Mouse (Mus musculus): ENCODE results near the gene Togaram2. TPM values are rescaled to one million over a fixed set of nuclear protein-coding genes. Genes with fewer than 3 reads are reported as not detected.
"Not testable (repeated sequence)": the region's sequence is repeated elsewhere in the genome, so short reads cannot be mapped to it uniquely, and the experiment has no call there.

Gene Togaram2
- 1.9 and 3.1 TPM in 2 replicates for polyA plus RNA-seq (2014; fragmentation: Nextera tagmentation; extraction: Ambion mirVana)

- no peaks in the 10 kb centered on the region for H3K4me1 ChIP-seq (ENCODE audit: control insufficient read depth, insufficient read depth, low read length)
- H3K4me2 ChIP-seq: no peak within 1 kb of the TSS
- no peaks in the 10 kb centered on the region; the same call in 1 of the 2 replicates for H3K9me3 ChIP-seq (replicated peaks; ENCODE audit: control insufficient read depth, low read length)
- H3K27ac ChIP-seq (ENCODE audit: low read depth, low read length): no peak within 1 kb of the TSS
- no peak within 1 kb of the TSS for H3K9ac ChIP-seq (ENCODE audit: low read depth, low read length)
- no peaks in the 10 kb centered on the region for H3K36me3 ChIP-seq (ENCODE audit: control insufficient read depth, insufficient read depth, low read length)
- H3K4me3 ChIP-seq (ENCODE audit: low read depth, low read length): no peak within 1 kb of the TSS
- no peaks in the 10 kb centered on the region for H3K27me3 ChIP-seq (ENCODE audit: control insufficient read depth, insufficient read depth, low read length)
- 80% methylated on average over 9 of the region's 9 CpGs for WGBS (ENCODE audit: insufficient replicate concordance)
- no peak for ATAC-seq (replicated peaks; ENCODE audit: insufficient number of reproducible peaks, low FRiP score, low TSS enrichment)
Observed at GRCm38 (mm10) chr17:71673092-71673491, at the start of gene Togaram2. Togaram2 (plus strand) TSS chr17:71673261.

GRCm38 (mm10) chr17:71631806-71632205 is 41.3 kb upstream of the Togaram2 start:
- Histone ChIP-seq H3K4me3 (ENCODE audit: low read depth, low read length) (no peak overlapping the region), H3K36me3 (ENCODE audit: control insufficient read depth, insufficient read depth, low read length) (peaks cover 25% of the 10 kb centered on the region), H3K27ac (ENCODE audit: low read depth, low read length) (no peak overlapping the region), H3K4me2 (no peak overlapping the region), H3K27me3 (ENCODE audit: control insufficient read depth, insufficient read depth, low read length) (no peaks in the 10 kb centered on the region), H3K9me3 (replicated peaks; ENCODE audit: control insufficient read depth, low read length) (no peaks in the 10 kb centered on the region), H3K4me1 (ENCODE audit: control insufficient read depth, insufficient read depth, low read length) (no peaks in the 10 kb centered on the region), H3K9ac (ENCODE audit: low read depth, low read length) (no peak overlapping the region)
- no peak for ATAC-seq (replicated peaks; ENCODE audit: insufficient number of reproducible peaks, low FRiP score, low TSS enrichment)
- WGBS (ENCODE audit: insufficient replicate concordance): 90% methylated on average over 10 of the region's 10 CpGs

- Histone ChIP-seq H3K4me3 (ENCODE audit: low read depth, low read length) (no peak overlapping the region), H3K36me3 (ENCODE audit: control insufficient read depth, insufficient read depth, low read length) (peaks cover 24% of the 10 kb centered on the region), H3K4me1 (ENCODE audit: control insufficient read depth, insufficient read depth, low read length) (no peaks in the 10 kb centered on the region), H3K9ac (ENCODE audit: low read depth, low read length) (no peak overlapping the region), H3K27me3 (ENCODE audit: control insufficient read depth, insufficient read depth, low read length) (no peaks in the 10 kb centered on the region), H3K9me3 (replicated peaks; ENCODE audit: control insufficient read depth, low read length) (no peaks in the 10 kb centered on the region), H3K4me2 (no peak overlapping the region), H3K27ac (ENCODE audit: low read depth, low read length) (no peak overlapping the region)
- no peak for ATAC-seq (replicated peaks; ENCODE audit: insufficient number of reproducible peaks, low FRiP score, low TSS enrichment)
- WGBS (ENCODE audit: insufficient replicate concordance): 88% methylated on average over 8 of the region's 8 CpGs
Observed at GRCm38 (mm10) chr17:71633350-71633749, 39.7 kb upstream of the Togaram2 start.

- Histone ChIP-seq H3K4me1 (ENCODE audit: control insufficient read depth, insufficient read depth, low read length) (no peaks in the 10 kb centered on the region), H3K27me3 (ENCODE audit: control insufficient read depth, insufficient read depth, low read length) (no peaks in the 10 kb centered on the region), H3K4me2 (no peak overlapping the region), H3K4me3 (ENCODE audit: low read depth, low read length) (no peak overlapping the region), H3K27ac (ENCODE audit: low read depth, low read length) (no peak overlapping the region), H3K9me3 (replicated peaks; ENCODE audit: control insufficient read depth, low read length) (no peaks in the 10 kb centered on the region), H3K9ac (ENCODE audit: low read depth, low read length) (no peak overlapping the region), H3K36me3 (ENCODE audit: control insufficient read depth, insufficient read depth, low read length) (peaks cover 30% of the 10 kb centered on the region)
- WGBS (ENCODE audit: insufficient replicate concordance): 87% methylated on average over 8 of the region's 8 CpGs
- no peak for ATAC-seq (replicated peaks; ENCODE audit: insufficient number of reproducible peaks, low FRiP score, low TSS enrichment)
Observed at GRCm38 (mm10) chr17:71636786-71637185, 36.3 kb upstream of the Togaram2 start.

GRCm38 (mm10) chr17:71637750-71638265 is 35.3 kb upstream of the Togaram2 start:
- WGBS (ENCODE audit: insufficient replicate concordance): 89% methylated on average over 4 of the region's 4 CpGs
- H3K9ac ChIP-seq (ENCODE audit: low read depth, low read length): no peak overlapping the region
- H3K36me3 ChIP-seq (ENCODE audit: control insufficient read depth, insufficient read depth, low read length): peaks cover 33% of the 10 kb centered on the region
- H3K4me2 ChIP-seq: no peak overlapping the region
- no peaks in the 10 kb centered on the region for H3K27me3 ChIP-seq (ENCODE audit: control insufficient read depth, insufficient read depth, low read length)
- no peaks in the 10 kb centered on the region for H3K9me3 ChIP-seq (replicated peaks; ENCODE audit: control insufficient read depth, low read length)
- H3K27ac ChIP-seq (ENCODE audit: low read depth, low read length): no peak overlapping the region
- no peaks in the 10 kb centered on the region for H3K4me1 ChIP-seq (ENCODE audit: control insufficient read depth, insufficient read depth, low read length)
- ATAC-seq (replicated peaks; ENCODE audit: insufficient number of reproducible peaks, low FRiP score, low TSS enrichment): no peak
- H3K4me3 ChIP-seq (ENCODE audit: low read depth, low read length): no peak overlapping the region

GRCm38 (mm10) chr17:71639056-71639455 is 34.0 kb upstream of the Togaram2 start:
- not testable (repeated sequence) for ATAC-seq (replicated peaks; ENCODE audit: insufficient number of reproducible peaks, low FRiP score, low TSS enrichment); H3K27ac ChIP-seq (ENCODE audit: low read depth, low read length); H3K4me3 ChIP-seq (ENCODE audit: low read depth, low read length); H3K4me1 ChIP-seq (ENCODE audit: control insufficient read depth, insufficient read depth, low read length); H3K9ac ChIP-seq (ENCODE audit: low read depth, low read length); H3K9me3 ChIP-seq (replicated peaks; ENCODE audit: control insufficient read depth, low read length); H3K27me3 ChIP-seq (ENCODE audit: control insufficient read depth, insufficient read depth, low read length); H3K4me2 ChIP-seq
- peaks cover 26% of the 10 kb centered on the region for H3K36me3 ChIP-seq (ENCODE audit: control insufficient read depth, insufficient read depth, low read length)
- WGBS (ENCODE audit: insufficient replicate concordance): 85% methylated on average over 5 of the region's 5 CpGs

- 90% methylated on average over 9 of the region's 9 CpGs for WGBS (ENCODE audit: insufficient replicate concordance)
- Histone ChIP-seq H3K27ac (ENCODE audit: low read depth, low read length) (no peak overlapping the region), H3K36me3 (ENCODE audit: control insufficient read depth, insufficient read depth, low read length) (peaks cover 27% of the 10 kb centered on the region), H3K4me1 (ENCODE audit: control insufficient read depth, insufficient read depth, low read length) (no peaks in the 10 kb centered on the region), H3K27me3 (ENCODE audit: control insufficient read depth, insufficient read depth, low read length) (no peaks in the 10 kb centered on the region), H3K9me3 (replicated peaks; ENCODE audit: control insufficient read depth, low read length) (no peaks in the 10 kb centered on the region), H3K9ac (ENCODE audit: low read depth, low read length) (no peak overlapping the region), H3K4me2 (no peak overlapping the region), H3K4me3 (ENCODE audit: low read depth, low read length) (no peak overlapping the region)
- ATAC-seq (replicated peaks; ENCODE audit: insufficient number of reproducible peaks, low FRiP score, low TSS enrichment): no peak
Observed at GRCm38 (mm10) chr17:71640421-71641085, 32.5 kb upstream of the Togaram2 start.

- H3K4me3 ChIP-seq (ENCODE audit: low read depth, low read length): no peak overlapping the region
Observed at GRCm38 (mm10) chr17:71642190-71642589, 30.9 kb upstream of the Togaram2 start.

GRCm38 (mm10) chr17:71650011-71650410 is 23.1 kb upstream of the Togaram2 start:
- H3K4me1 ChIP-seq (ENCODE audit: control insufficient read depth, insufficient read depth, low read length): no peaks in the 10 kb centered on the region
- no peaks in the 10 kb centered on the region for H3K27me3 ChIP-seq (ENCODE audit: control insufficient read depth, insufficient read depth, low read length)
- no peak overlapping the region for H3K4me3 ChIP-seq (ENCODE audit: low read depth, low read length)
- ATAC-seq (replicated peaks; ENCODE audit: insufficient number of reproducible peaks, low FRiP score, low TSS enrichment): no peak
- H3K9ac ChIP-seq (ENCODE audit: low read depth, low read length): no peak overlapping the region
- H3K27ac ChIP-seq (ENCODE audit: low read depth, low read length): no peak overlapping the region
- peaks cover 18% of the 10 kb centered on the region for H3K36me3 ChIP-seq (ENCODE audit: control insufficient read depth, insufficient read depth, low read length)
- WGBS (ENCODE audit: insufficient replicate concordance): 94% methylated on average over 9 of the region's 9 CpGs
- H3K9me3 ChIP-seq (replicated peaks; ENCODE audit: control insufficient read depth, low read length): no peaks in the 10 kb centered on the region
- no peak overlapping the region for H3K4me2 ChIP-seq

More at GRCm38 (mm10) chr17:71642190-71642589, 30.9 kb upstream of the Togaram2 start:
- Histone ChIP-seq H3K4me2 (no peak overlapping the region), H3K27ac (ENCODE audit: low read depth, low read length) (no peak overlapping the region), H3K27me3 (ENCODE audit: control insufficient read depth, insufficient read depth, low read length) (no peaks in the 10 kb centered on the region), H3K4me1 (ENCODE audit: control insufficient read depth, insufficient read depth, low read length) (no peaks in the 10 kb centered on the region), H3K9me3 (replicated peaks; ENCODE audit: control insufficient read depth, low read length) (no peaks in the 10 kb centered on the region), H3K36me3 (ENCODE audit: control insufficient read depth, insufficient read depth, low read length) (peaks cover 27% of the 10 kb centered on the region), H3K9ac (ENCODE audit: low read depth, low read length) (no peak overlapping the region)
- WGBS (ENCODE audit: insufficient replicate concordance): 89% methylated on average over 3 of the region's 3 CpGs
- no peak for ATAC-seq (replicated peaks; ENCODE audit: insufficient number of reproducible peaks, low FRiP score, low TSS enrichment)
